Comparison of ENCODE assay signal across 8 mouse cellular contexts in genomic region chr11:114668741-114669623, GRCm38 (mm10). TPM values are rescaled to one million over a fixed set of nuclear protein-coding genes. Genes with fewer than 3 reads are reported as not detected.
DNase-seq lines count a peak whose midpoint lies in the region; ATAC-seq lines count a peak whose summit lies in the region.

No protein-coding gene starts in this region.

- peak; percentile 49 for DNase-seq in c-Kit-negative CD71-positive TER-119-positive erythroid progenitor cells, embryonic 14.5 days (ENCODE audit: low read depth, low spot score)
- peak; percentile 81 for DNase-seq in forebrain, embryonic 10.5 days (ENCODE audit: extremely low spot score, low spot score)
- peak; percentile 82 for DNase-seq in kidney, postnatal 14 days
- DNase-seq in liver, embryonic 13.5 days = peak; percentile 59
- peak; percentile 85 for DNase-seq in naive thymus-derived CD4-positive, alpha-beta T cell, adult 2 months (ENCODE audit: low read depth)

- H3K4me2 ChIP-seq in heart, embryonic 14.5 days (ENCODE audit: low read length) = peak overlapping the region; percentile 89
- H3K4me2 ChIP-seq in liver, embryonic 13.5 days = peak overlapping the region; percentile 92
- peak overlapping the region; percentile 94 for H3K4me2 ChIP-seq in stomach, embryonic 16.5 days (ENCODE audit: low read depth, low read length)

- peak; percentile 70 for ATAC-seq in CD4-positive, CD25-positive, alpha-beta regulatory T cell, adult 4 months
- ATAC-seq in heart, embryonic 14.5 days (ENCODE audit: insufficient number of reproducible peaks, insufficient read depth, low FRiP score, low read depth) = peak; percentile 70
- ATAC-seq in liver, embryonic 13.5 days (ENCODE audit: low read depth) = peak; percentile 64
- ATAC-seq in stomach, embryonic 16.5 days (ENCODE audit: insufficient read depth, low FRiP score) = peak; percentile 75

- H3K27me3 ChIP-seq in forebrain, embryonic 10.5 days (ENCODE audit: poor library complexity, severe bottlenecking) = peaks cover 15% of the 10 kb centered on the region
- H3K27me3 ChIP-seq in heart, embryonic 14.5 days (ENCODE audit: control insufficient read depth, insufficient read depth, low read length) = peaks cover 4% of the 10 kb centered on the region; the same call in 1 of the 2 replicates
- peaks cover 5% of the 10 kb centered on the region; the same call in 1 of the 2 replicates for H3K27me3 ChIP-seq in liver, embryonic 13.5 days
- no peaks in the 10 kb centered on the region; the same call in 1 of the 2 replicates for H3K27me3 ChIP-seq in stomach, embryonic 16.5 days (ENCODE audit: control insufficient read depth, insufficient read depth, low read length)

- H3K36me3 ChIP-seq in forebrain, embryonic 10.5 days (replicated peaks) = peaks cover 45% of the 10 kb centered on the region
- H3K36me3 ChIP-seq in heart, embryonic 14.5 days (ENCODE audit: control insufficient read depth, insufficient read depth, low read length) = peaks cover 40% of the 10 kb centered on the region
- peaks cover 45% of the 10 kb centered on the region for H3K36me3 ChIP-seq in liver, embryonic 13.5 days
- 0 out of 2 replicates have a peak, but pooled peaks cover 4% of the 10 kb centered on the region for H3K36me3 ChIP-seq in stomach, embryonic 16.5 days (ENCODE audit: control insufficient read depth, insufficient read depth, low read length)

- peaks cover 43% of the 10 kb centered on the region for H3K4me1 ChIP-seq in forebrain, embryonic 10.5 days
- peaks cover 12 to 20% of the 10 kb centered on the region in 2 experiments for H3K4me1 ChIP-seq in heart, embryonic 14.5 days (ENCODE audit: control insufficient read depth in 2 of 2, insufficient read depth in 2 of 2, low read length in 2 of 2)
- H3K4me1 ChIP-seq in liver, embryonic 13.5 days (replicated peaks) = peaks cover 53% of the 10 kb centered on the region
- H3K4me1 ChIP-seq in stomach, embryonic 16.5 days (ENCODE audit: control insufficient read depth, insufficient read depth, low read length) = peaks cover 20% of the 10 kb centered on the region

- peak overlapping the region; percentile 94 for H3K9ac ChIP-seq in heart, embryonic 14.5 days (ENCODE audit: low read length)
- H3K9ac ChIP-seq in liver, embryonic 13.5 days = peak overlapping the region; percentile 94
- peak overlapping the region; percentile 91 for H3K9ac ChIP-seq in stomach, embryonic 16.5 days (ENCODE audit: low read length)

- WGBS in forebrain, embryonic 10.5 days = under 1% methylated on average over 60 of the region's 60 CpGs
- under 1% methylated on average over 60 of the region's 60 CpGs for WGBS in heart, embryonic 14.5 days
- WGBS in liver, embryonic 13.5 days (ENCODE audit: insufficient replicate concordance) = under 1% methylated on average over 60 of the region's 60 CpGs
- under 1% methylated on average over 60 of the region's 60 CpGs for WGBS in stomach, embryonic 16.5 days

- no peaks in the 10 kb centered on the region for H3K9me3 ChIP-seq in forebrain, embryonic 10.5 days
- no peaks in the 10 kb centered on the region for H3K9me3 ChIP-seq in heart, embryonic 14.5 days (ENCODE audit: control insufficient read depth, low read length)
- H3K9me3 ChIP-seq in liver, embryonic 13.5 days (replicated peaks) = no peaks in the 10 kb centered on the region
- H3K9me3 ChIP-seq in stomach, embryonic 16.5 days (replicated peaks; ENCODE audit: control insufficient read depth, low read length) = no peaks in the 10 kb centered on the region

- peak overlapping the region; percentile 95 for H3K4me3 ChIP-seq in forebrain, embryonic 10.5 days
- H3K4me3 ChIP-seq in heart, embryonic 14.5 days (ENCODE audit: control insufficient read depth in 1 of 2, insufficient read depth in 1 of 2, low read depth in 1 of 2, low read length in 2 of 2) = peak overlapping the region; percentile 86 to 95
- H3K4me3 ChIP-seq in liver, embryonic 13.5 days (replicated peaks) = peak overlapping the region; percentile 92
- H3K4me3 ChIP-seq in stomach, embryonic 16.5 days (replicated peaks; ENCODE audit: low read length) = peak overlapping the region; percentile 89

- H3K27ac ChIP-seq in forebrain, embryonic 10.5 days = peak overlapping the region; percentile 96
- H3K27ac ChIP-seq in heart, embryonic 14.5 days (replicated peaks in 1 of 2; ENCODE audit: control insufficient read depth in 1 of 2, insufficient read depth in 1 of 2, low read depth in 2 of 2, low read length in 2 of 2) = peak overlapping the region; percentile 86 to 90
- H3K27ac ChIP-seq in liver, embryonic 13.5 days = peak overlapping the region; percentile 86
- peak overlapping the region; percentile 93 for H3K27ac ChIP-seq in stomach, embryonic 16.5 days (ENCODE audit: low read length)

RNA-seq across cellular contexts. Expression of gene Rpl38, which starts 0.7 kb away (rescaled TPM):
- polyA plus RNA-seq in CD4-positive, CD25-positive, alpha-beta regulatory T cell, adult 4 months (2017; shearing (Covaris generic)) = 1,000 to 10,000 TPM in 1 of 2 experiments, 100 to 1,000 TPM in 1; 937 to 1,379 TPM
- 1,134 and 1,162 TPM in 2 replicates for polyA plus RNA-seq in forebrain, embryonic 10.5 days (2016; fragmentation: Nextera tagmentation; extraction: Ambion mirVana)
- polyA plus RNA-seq in heart, embryonic 14.5 days (2014; fragmentation: Nextera tagmentation; extraction: Ambion mirVana) = 703 and 745 TPM in 2 replicates
- polyA plus RNA-seq in liver, embryonic 13.5 days (2015; fragmentation: Nextera tagmentation; extraction: Ambion mirVana) = 1,120 and 1,164 TPM in 2 replicates
- 797 and 998 TPM in 2 replicates for polyA plus RNA-seq in stomach, embryonic 16.5 days (2015; fragmentation: Nextera tagmentation; extraction: Ambion mirVana)

RNA-seq across cellular contexts. Expression of gene Ttyh2, which starts 6.2 kb away (rescaled TPM):
- 1 to 10 TPM; 2.9 to 4.1 TPM for polyA plus RNA-seq in CD4-positive, CD25-positive, alpha-beta regulatory T cell, adult 4 months (2017; shearing (Covaris generic))
- 8.6 and 9.5 TPM in 2 replicates for polyA plus RNA-seq in forebrain, embryonic 10.5 days (2016; fragmentation: Nextera tagmentation; extraction: Ambion mirVana)
- 7.9 and 8.6 TPM in 2 replicates for polyA plus RNA-seq in heart, embryonic 14.5 days (2014; fragmentation: Nextera tagmentation; extraction: Ambion mirVana)
- 5.9 and 7.1 TPM in 2 replicates for polyA plus RNA-seq in liver, embryonic 13.5 days (2015; fragmentation: Nextera tagmentation; extraction: Ambion mirVana)
- 15.6 and 17.3 TPM in 2 replicates for polyA plus RNA-seq in stomach, embryonic 16.5 days (2015; fragmentation: Nextera tagmentation; extraction: Ambion mirVana)

RNA-seq across cellular contexts. Expression of gene Dnaic2, which starts 58.2 kb away (rescaled TPM):
- not detected for polyA plus RNA-seq in CD4-positive, CD25-positive, alpha-beta regulatory T cell, adult 4 months (2017; shearing (Covaris generic))
- polyA plus RNA-seq in forebrain, embryonic 10.5 days (2016; fragmentation: Nextera tagmentation; extraction: Ambion mirVana) = 0.77 and 1.0 TPM in 2 replicates
- 0.35 TPM in 1 of 2 replicates, not detected in the other for polyA plus RNA-seq in heart, embryonic 14.5 days (2014; fragmentation: Nextera tagmentation; extraction: Ambion mirVana)
- polyA plus RNA-seq in liver, embryonic 13.5 days (2015; fragmentation: Nextera tagmentation; extraction: Ambion mirVana) = 0.06 TPM in 1 of 2 replicates, not detected in the other
- 0.25 and 0.84 TPM in 2 replicates for polyA plus RNA-seq in stomach, embryonic 16.5 days (2015; fragmentation: Nextera tagmentation; extraction: Ambion mirVana)

Comparison
In these comparisons a context has a peak if more than half of its experiments do, and no peak if none do; other contexts are left out.
1. Peak in every context shown above with its lines: DNase-seq, ATAC-seq, H3K4me3 ChIP-seq and H3K27ac ChIP-seq.